ENCODE assay signal across 8 mouse cellular contexts in genomic region chr3:90076921-90077716, GRCm38 (mm10). TPM values are rescaled to one million over a fixed set of nuclear protein-coding genes. Genes with fewer than 3 reads are reported as not detected.
DNase-seq lines count a peak whose midpoint lies in the region; ATAC-seq and TF ChIP-seq lines count a peak whose summit lies in the region.

No protein-coding gene starts in this region.

- no peaks in the 10 kb centered on the region for H3K27me3 ChIP-seq in heart, adult 2 months (ENCODE audit: control insufficient read depth, insufficient read depth, low read length)
- no peaks in the 10 kb centered on the region for H3K27me3 ChIP-seq in limb, embryonic 13.5 days

- 0 out of 2 replicates have a peak, but pooled peaks cover 3% of the 10 kb centered on the region for H3K79me2 ChIP-seq in heart, adult 2 months (replicated peaks; ENCODE audit: control insufficient read depth, insufficient read depth, low read length)

- DNase-seq in 3134 (ENCODE audit: extremely low read depth, insufficient read length, low spot score) (peak; percentile 53), R1 (ENCODE audit: low read depth, low spot score) (peak; percentile 97)
- DNase-seq in heart, adult 2 months: peak; percentile 80
- DNase-seq in kidney, adult 8-10 months: peak; percentile 78 to 90
- peak; percentile 74 for DNase-seq in ovary, postnatal 10 days (ENCODE audit: low spot score)
- peak; percentile 84 for DNase-seq in thymus, postnatal 0 days (ENCODE audit: low spot score)

- TF ChIP-seq POLR2A in cortical plate, adult 2 months (IDR thresholded peaks at IDR 0.05; ENCODE audit: extremely low read depth, insufficient read depth, low read length): no peak
- TF ChIP-seq POLR2A in heart, adult 2 months (IDR thresholded peaks at IDR 0.05; ENCODE audit: insufficient read depth, low read depth, low read length): no peak

- intact Hi-C loops in heart, adult 2 months (cut with DNase I): loop anchor here (2.0 kb wide), 1 partner anchor 124 kb away; no protein-coding TSS in a partner anchor

- ATAC-seq in limb, embryonic 13.5 days (ENCODE audit: low FRiP score, low read depth): 0 out of 2 replicates have a peak, but pooled peaks have one; percentile 3

- H3K9ac ChIP-seq in heart, adult 2 months (ENCODE audit: low read depth, low read length): no peak overlapping the region; the same call in 1 of the 2 replicates
- peak overlapping the region; percentile 31; the same call in 1 of the 2 replicates for H3K9ac ChIP-seq in limb, embryonic 13.5 days

- peaks cover 4% of the 10 kb centered on the region for H3K4me1 ChIP-seq in cortical plate, adult 2 months (ENCODE audit: control insufficient read depth, insufficient read depth, low read length)
- peaks cover 7% of the 10 kb centered on the region for H3K4me1 ChIP-seq in heart, adult 2 months (ENCODE audit: control insufficient read depth, insufficient read depth, low read length)
- peaks cover 29% of the 10 kb centered on the region for H3K4me1 ChIP-seq in limb, embryonic 13.5 days

- TF ChIP-seq EP300 in heart, adult 2 months (IDR thresholded peaks at IDR 0.05; ENCODE audit: insufficient read depth, low read depth, low read length): no peak

- no peak overlapping the region for H3K27ac ChIP-seq in cortical plate, adult 2 months (ENCODE audit: insufficient read depth, low read length)
- no peak overlapping the region; the same call in 1 of the 2 replicates for H3K27ac ChIP-seq in heart, adult 2 months
- no peak overlapping the region for H3K27ac ChIP-seq in limb, embryonic 13.5 days

- H3K4me3 ChIP-seq in cortical plate, adult 2 months (ENCODE audit: insufficient read depth, low read length): no peak overlapping the region
- H3K4me3 ChIP-seq in heart, adult 2 months: no peak overlapping the region
- H3K4me3 ChIP-seq in limb, embryonic 13.5 days: no peak overlapping the region

- peak; percentile 73 for TF ChIP-seq CTCF in cortical plate, adult 2 months (IDR thresholded peaks at IDR 0.05; ENCODE audit: extremely low read depth, insufficient read depth, low read length)
- peak; percentile 93 for TF ChIP-seq CTCF in heart, adult 2 months (IDR thresholded peaks at IDR 0.05)

- 17% methylated on average over 5 of the region's 5 CpGs for WGBS in heart, adult 2 months
- 11% methylated on average over 5 of the region's 5 CpGs for WGBS in limb, embryonic 13.5 days

- H3K36me3 ChIP-seq in heart, adult 2 months (ENCODE audit: control insufficient read depth, insufficient read depth, low read length): peaks cover 2% of the 10 kb centered on the region; the same call in 1 of the 2 replicates
- H3K36me3 ChIP-seq in limb, embryonic 13.5 days: no peaks in the 10 kb centered on the region

- peak overlapping the region; percentile 43 for H3K4me2 ChIP-seq in limb, embryonic 13.5 days (replicated peaks)

- H3K9me3 ChIP-seq in limb, embryonic 13.5 days: no peaks in the 10 kb centered on the region

RNA-seq across cellular contexts. Expression of gene Tpm3, which starts 4.7 kb away (rescaled TPM):
- polyA plus RNA-seq in cortical plate, adult 2 months (2012; rRNA removed): 177 and 188 TPM in 2 replicates
- 10 to 100 TPM; 42.2 to 44.5 TPM for total RNA-seq in heart, adult 2 months (2021)
- 48.9 and 60.5 TPM in 2 replicates for polyA plus RNA-seq in heart, adult 2 months (2012; rRNA removed)
- 520 and 556 TPM in 2 replicates for polyA plus RNA-seq in limb, embryonic 13.5 days (2015; fragmentation: Nextera tagmentation; extraction: Ambion mirVana)
- polyA plus RNA-seq in thymus, postnatal 0 days (2015; fragmentation: Nextera tagmentation; extraction: Ambion mirVana): 687 and 711 TPM in 2 replicates

RNA-seq across cellular contexts. Expression of gene Ubap2l, which starts 24.7 kb away (rescaled TPM):
- 102 and 105 TPM in 2 replicates for polyA plus RNA-seq in cortical plate, adult 2 months (2012; rRNA removed)
- total RNA-seq in heart, adult 2 months (2021): 100 to 1,000 TPM; 104 to 116 TPM
- polyA plus RNA-seq in heart, adult 2 months (2012; rRNA removed): 104 and 137 TPM in 2 replicates
- 206 and 208 TPM in 2 replicates for polyA plus RNA-seq in limb, embryonic 13.5 days (2015; fragmentation: Nextera tagmentation; extraction: Ambion mirVana)
- polyA plus RNA-seq in thymus, postnatal 0 days (2015; fragmentation: Nextera tagmentation; extraction: Ambion mirVana): 142 and 145 TPM in 2 replicates

RNA-seq across cellular contexts. Expression of gene 4933434E20Rik, which starts 25.7 kb away (rescaled TPM):
- polyA plus RNA-seq in cortical plate, adult 2 months (2012; rRNA removed): 95.7 and 99.0 TPM in 2 replicates
- total RNA-seq in heart, adult 2 months (2021): 10 to 100 TPM; 81.6 to 96.1 TPM
- polyA plus RNA-seq in heart, adult 2 months (2012; rRNA removed): 52.8 and 85.1 TPM in 2 replicates
- 158 and 164 TPM in 2 replicates for polyA plus RNA-seq in limb, embryonic 13.5 days (2015; fragmentation: Nextera tagmentation; extraction: Ambion mirVana)
- polyA plus RNA-seq in thymus, postnatal 0 days (2015; fragmentation: Nextera tagmentation; extraction: Ambion mirVana): 176 and 182 TPM in 2 replicates

RNA-seq across cellular contexts. Expression of gene Nup210l, which starts 26.8 kb away (rescaled TPM):
- polyA plus RNA-seq in cortical plate, adult 2 months (2012; rRNA removed): 0.38 TPM in 2 replicates
- under 1 TPM; 0.11 to 0.13 TPM for total RNA-seq in heart, adult 2 months (2021)
- 0.14 and 0.29 TPM in 2 replicates for polyA plus RNA-seq in heart, adult 2 months (2012; rRNA removed)
- polyA plus RNA-seq in limb, embryonic 13.5 days (2015; fragmentation: Nextera tagmentation; extraction: Ambion mirVana): 0.27 and 0.34 TPM in 2 replicates
- 0.15 and 0.27 TPM in 2 replicates for polyA plus RNA-seq in thymus, postnatal 0 days (2015; fragmentation: Nextera tagmentation; extraction: Ambion mirVana)
